Mouse (Mus musculus) embryonic facial prominence, embryonic 10.5 days (tissue): ENCODE data around the gene Olfr1392. TPM values are rescaled to one million over a fixed set of nuclear protein-coding genes. Genes with fewer than 3 reads are reported as not detected.

Source experiments
- polyA plus RNA-seq: library from polyadenylated mRNA; unstranded; fragments of >200 nt; fragmentation: Nextera tagmentation; extraction: Ambion mirVana; gene quantifications from 2 replicates; pipeline ENCODE4 v1.2.1, GENCODE M21; 2016

Olfr1392 gene
- polyA plus RNA-seq, 1 experiment from 2014 or later: 0.06 TPM

Other genes starting within 250 kb of the Olfr1392 start
- 0.16 and 0.20 TPM in 2 replicates for gene 9930111J21Rik2, start 234.0 kb upstream of the Olfr1392 start, polyA plus RNA-seq
- gene Tgtp2, start 221.1 kb upstream of the Olfr1392 start, polyA plus RNA-seq: not detected in 2 replicates
- gene Ifi47, start 208.7 kb upstream of the Olfr1392 start, polyA plus RNA-seq: 0.18 and 0.19 TPM in 2 replicates
- not detected in 2 replicates for gene Olfr1396, start 170.4 kb upstream of the Olfr1392 start, polyA plus RNA-seq
- not detected in 2 replicates for gene Olfr1395, start 143.0 kb upstream of the Olfr1392 start, polyA plus RNA-seq
- not detected in 2 replicates for gene Olfr1394, start 130.9 kb upstream of the Olfr1392 start, polyA plus RNA-seq
- gene Btnl9, start 98.1 kb upstream of the Olfr1392 start, polyA plus RNA-seq: 0.23 and 0.31 TPM in 2 replicates
- gene Zfp62, start 82.0 kb upstream of the Olfr1392 start, polyA plus RNA-seq: 46.8 and 50.0 TPM in 2 replicates
- gene Mgat1, start 41.1 kb upstream of the Olfr1392 start, polyA plus RNA-seq: 34.8 and 40.3 TPM in 2 replicates
- gene Olfr1393, start 7.0 kb upstream of the Olfr1392 start, polyA plus RNA-seq: 0.10 TPM in 1 of 2 replicates, not detected in the other
- gene Olfr10, start 19.5 kb downstream of the Olfr1392 start, polyA plus RNA-seq: not detected in 2 replicates
- not detected in 2 replicates for gene Olfr1391, start 37.5 kb downstream of the Olfr1392 start, polyA plus RNA-seq
- not detected in 2 replicates for gene Olfr1390, start 49.9 kb downstream of the Olfr1392 start, polyA plus RNA-seq
- gene Olfr1389, start 137.8 kb downstream of the Olfr1392 start, polyA plus RNA-seq: not detected in 2 replicates
- 0.42 and 0.57 TPM in 2 replicates for gene Olfr1388, start 151.3 kb downstream of the Olfr1392 start, polyA plus RNA-seq
- not detected in 2 replicates for gene Olfr1387, start 170.1 kb downstream of the Olfr1392 start, polyA plus RNA-seq
- not detected in 2 replicates for gene Olfr1386, start 179.8 kb downstream of the Olfr1392 start, polyA plus RNA-seq
- not detected in 2 replicates for gene Olfr1385, start 203.8 kb downstream of the Olfr1392 start, polyA plus RNA-seq
- gene Olfr1384, start 221.4 kb downstream of the Olfr1392 start, polyA plus RNA-seq: not detected in 2 replicates
- not detected in 2 replicates for gene Olfr1383, start 234.4 kb downstream of the Olfr1392 start, polyA plus RNA-seq
- gene Olfr1382, start 243.0 kb downstream of the Olfr1392 start, polyA plus RNA-seq: not detected in 2 replicates